Mouse (Mus musculus): ENCODE measurements around the gene Gm10024. TPM values are rescaled to one million over a fixed set of nuclear protein-coding genes. Genes with fewer than 3 reads are reported as not detected.
"Not testable (repeated sequence)": the region's sequence is repeated elsewhere in the genome, so short reads cannot be mapped to it uniquely, and the experiment has no call there.

Gene Gm10024
- polyA plus RNA-seq, 1 experiment from 2014 or later, result not detected

DNA sequence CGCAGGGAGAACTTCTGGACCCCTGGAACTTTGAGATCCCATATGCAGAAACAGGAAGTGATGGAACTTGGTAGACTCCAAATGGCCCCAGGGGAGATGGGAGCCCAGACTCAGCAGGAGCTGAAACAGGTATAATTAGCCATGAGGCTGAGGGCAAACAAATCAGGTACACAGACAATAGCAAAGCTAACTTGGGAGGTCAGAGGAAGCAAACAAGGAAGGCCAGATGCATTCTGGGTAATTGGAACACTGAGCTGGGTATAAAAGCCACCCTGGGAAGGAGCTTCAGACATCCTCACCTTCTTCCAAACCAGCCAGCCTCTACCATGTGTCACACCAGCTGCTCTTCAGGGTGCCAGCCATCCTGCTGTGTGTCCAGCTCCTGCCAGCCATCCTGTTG is 9.0 kb downstream of the Gm10024 start, which contains the start of gene Krtap12-1:
Krtap12-1 (plus strand) TSS at position 301 of the 400 bp plus-strand sequence.
- ATAC-seq; H3K27me3 ChIP-seq (replicated peaks; ENCODE audit: control insufficient read depth, insufficient read depth, low read length); H3K9ac ChIP-seq (ENCODE audit: low read depth, low read length); H3K4me3 ChIP-seq (ENCODE audit: low read length); H3K4me1 ChIP-seq (ENCODE audit: control insufficient read depth, insufficient read depth, low read depth, low read length); H3K27ac ChIP-seq (ENCODE audit: low read depth, low read length); H3K36me3 ChIP-seq (ENCODE audit: control insufficient read depth, insufficient read depth, low read length); H3K9me3 ChIP-seq (ENCODE audit: control insufficient read depth, low read length); H3K4me2 ChIP-seq (ENCODE audit: low read length): not testable (repeated sequence)
- 100% methylated on average over 1 of the region's 1 CpGs for WGBS

DNA sequence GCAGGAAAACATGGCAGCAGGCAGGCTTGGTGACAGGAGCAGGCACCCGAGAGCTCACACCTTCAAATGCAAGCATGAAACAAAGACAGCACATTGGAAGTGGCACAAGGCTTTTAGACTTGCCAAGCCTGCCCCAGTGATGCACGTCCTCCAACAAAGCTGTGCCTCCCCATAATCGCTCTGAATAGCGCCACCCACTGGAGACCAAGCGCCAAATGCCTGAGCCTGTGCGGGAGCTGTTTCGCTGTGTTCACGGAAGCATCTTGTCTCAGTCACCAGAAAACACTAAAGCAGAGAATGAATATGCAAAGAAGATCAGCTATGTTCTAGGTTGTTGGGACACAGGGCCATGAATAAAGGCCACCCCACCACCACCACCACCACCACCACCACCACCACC is 13.6 kb downstream of the Gm10024 start:
- no peaks in the 10 kb centered on the region; the same call in 1 of the 2 replicates for H3K27me3 ChIP-seq (replicated peaks; ENCODE audit: control insufficient read depth, insufficient read depth, low read length)
- H3K4me3 ChIP-seq (ENCODE audit: low read length), result no peak overlapping the region
- no peaks in the 10 kb centered on the region for H3K36me3 ChIP-seq (ENCODE audit: control insufficient read depth, insufficient read depth, low read length)
- no peak overlapping the region for H3K4me2 ChIP-seq (ENCODE audit: low read length)
- H3K9ac ChIP-seq (ENCODE audit: low read depth, low read length), result no peak overlapping the region
- H3K9me3 ChIP-seq (ENCODE audit: control insufficient read depth, low read length), result no peaks in the 10 kb centered on the region
- no peak for ATAC-seq
- H3K27ac ChIP-seq (ENCODE audit: low read depth, low read length), result no peak overlapping the region
- no peaks in the 10 kb centered on the region for H3K4me1 ChIP-seq (ENCODE audit: control insufficient read depth, insufficient read depth, low read depth, low read length)
- 77% methylated on average over 8 of the region's 8 CpGs for WGBS

DNA sequence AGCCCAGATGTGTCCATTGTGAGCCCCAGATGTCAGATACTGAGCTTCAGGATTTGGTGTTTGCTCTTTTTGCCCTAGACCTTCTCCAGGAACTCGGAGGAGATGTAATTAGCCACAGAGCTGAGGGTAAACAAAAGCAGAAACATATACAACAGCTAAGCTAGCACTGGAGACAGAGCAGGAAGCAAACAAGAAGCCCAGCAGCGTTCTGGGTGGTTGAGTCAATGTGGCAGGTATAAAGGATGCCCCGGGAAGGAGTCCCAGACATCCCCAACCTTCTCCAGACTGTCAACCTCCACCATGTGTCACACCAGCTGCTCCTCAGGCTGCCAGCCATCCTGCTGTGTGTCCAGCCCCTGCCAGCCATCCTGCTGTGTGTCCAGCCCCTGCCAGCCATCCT is 14.9 kb downstream of the Gm10024 start, which contains the start of gene Gm10100:
Gm10100 (plus strand) TSS at position 301 of the 400 bp plus-strand sequence.
- WGBS, result 52% methylated on average over 3 of the region's 3 CpGs
- Histone ChIP-seq H3K4me2 (ENCODE audit: low read length) (no peak within 1 kb of the TSS), H3K27me3 (replicated peaks; ENCODE audit: control insufficient read depth, insufficient read depth, low read length) (no peaks in the 10 kb centered on the region; the same call in 1 of the 2 replicates), H3K9me3 (ENCODE audit: control insufficient read depth, low read length) (no peaks in the 10 kb centered on the region), H3K9ac (ENCODE audit: low read depth, low read length) (no peak within 1 kb of the TSS), H3K36me3 (ENCODE audit: control insufficient read depth, insufficient read depth, low read length) (no peaks in the 10 kb centered on the region), H3K27ac (ENCODE audit: low read depth, low read length) (no peak within 1 kb of the TSS), H3K4me3 (ENCODE audit: low read length) (no peak within 1 kb of the TSS), H3K4me1 (ENCODE audit: control insufficient read depth, insufficient read depth, low read depth, low read length) (no peaks in the 10 kb centered on the region)
- ATAC-seq, result no peak

DNA sequence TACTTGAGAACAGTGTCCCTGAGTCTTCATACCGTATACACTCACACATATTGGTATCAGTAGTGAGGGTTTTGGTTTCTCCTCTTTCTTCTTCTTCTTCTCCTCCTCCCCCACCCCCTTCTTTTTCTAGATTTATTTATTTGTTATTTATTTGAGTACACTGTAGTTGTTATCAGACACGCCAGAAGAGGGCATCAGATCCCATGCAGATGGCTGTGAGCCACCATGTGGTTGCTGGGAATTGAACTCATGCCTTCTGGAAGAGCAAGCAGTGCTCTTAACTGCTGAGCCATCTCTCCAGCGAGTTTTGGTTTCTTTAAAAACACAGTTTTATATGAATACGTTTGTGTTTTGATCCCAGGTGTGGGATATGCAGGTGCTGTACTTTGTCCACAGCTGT is 17.0 kb downstream of the Gm10024 start:
- no peak overlapping the region for H3K27ac ChIP-seq (ENCODE audit: low read depth, low read length)
- no peak overlapping the region for H3K9ac ChIP-seq (ENCODE audit: low read depth, low read length)
- H3K4me2 ChIP-seq (ENCODE audit: low read length), result no peak overlapping the region
- no peak for ATAC-seq
- H3K27me3 ChIP-seq (replicated peaks; ENCODE audit: control insufficient read depth, insufficient read depth, low read length), result no peaks in the 10 kb centered on the region; the same call in 1 of the 2 replicates
- no peak overlapping the region for H3K4me3 ChIP-seq (ENCODE audit: low read length)
- no peaks in the 10 kb centered on the region for H3K36me3 ChIP-seq (ENCODE audit: control insufficient read depth, insufficient read depth, low read length)
- H3K9me3 ChIP-seq (ENCODE audit: control insufficient read depth, low read length), result no peaks in the 10 kb centered on the region
- no peaks in the 10 kb centered on the region for H3K4me1 ChIP-seq (ENCODE audit: control insufficient read depth, insufficient read depth, low read depth, low read length)
- WGBS, result 62% methylated on average over 4 of the region's 4 CpGs

DNA sequence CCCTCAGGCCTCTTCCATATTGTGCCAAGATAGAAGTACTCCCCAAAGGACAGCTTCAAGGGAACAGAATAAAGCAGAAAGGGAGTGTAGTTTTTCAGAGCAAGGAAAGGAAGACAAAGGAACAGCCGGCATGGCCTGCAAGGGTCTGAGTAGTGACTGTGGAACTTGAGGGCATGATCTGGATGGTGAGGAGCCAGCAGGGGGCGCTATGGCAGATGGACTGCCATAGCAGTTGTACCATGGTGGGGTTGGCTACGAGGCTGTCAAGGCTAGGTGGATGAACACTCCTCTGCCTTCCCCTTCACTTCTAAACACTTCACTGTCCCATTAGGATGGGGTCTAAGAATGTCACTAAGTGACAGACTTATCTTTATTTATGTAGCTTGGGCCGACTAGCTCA is 18.0 kb downstream of the Gm10024 start:
- ATAC-seq, result no peak

DNA sequence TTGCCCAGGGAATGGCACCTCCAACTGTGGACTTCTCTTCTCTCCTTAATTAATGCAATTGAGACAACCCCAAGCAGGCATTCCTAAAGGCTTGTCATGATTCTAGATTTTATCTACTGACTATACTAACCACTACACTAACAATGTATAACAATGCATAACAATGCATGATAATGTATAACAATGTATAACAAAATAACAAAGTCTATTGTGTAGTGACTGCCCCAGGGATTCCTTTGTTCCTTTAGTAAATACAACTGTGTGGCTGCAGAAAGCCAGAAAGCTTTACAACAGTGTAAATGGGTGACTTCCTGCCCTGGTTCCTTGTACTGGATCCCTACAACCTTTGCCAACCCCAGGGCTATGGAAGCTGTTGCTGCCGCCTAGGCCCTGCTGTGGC is 24.7 kb downstream of the Gm10024 start:
- Histone ChIP-seq H3K9ac (ENCODE audit: low read depth, low read length) (no peak overlapping the region), H3K27me3 (replicated peaks; ENCODE audit: control insufficient read depth, insufficient read depth, low read length) (no peaks in the 10 kb centered on the region), H3K4me3 (ENCODE audit: low read length) (no peak overlapping the region), H3K9me3 (ENCODE audit: control insufficient read depth, low read length) (no peaks in the 10 kb centered on the region), H3K36me3 (ENCODE audit: control insufficient read depth, insufficient read depth, low read length) (no peaks in the 10 kb centered on the region), H3K4me1 (ENCODE audit: control insufficient read depth, insufficient read depth, low read depth, low read length) (no peaks in the 10 kb centered on the region), H3K27ac (ENCODE audit: low read depth, low read length) (no peak overlapping the region), H3K4me2 (ENCODE audit: low read length) (no peak overlapping the region)
- no peak for ATAC-seq
- WGBS, result 96% methylated on average over 1 of the region's 1 CpGs

More for the DNA sequence above, 18.0 kb downstream of the Gm10024 start:
- H3K9ac ChIP-seq (ENCODE audit: low read depth, low read length), result no peak overlapping the region
- H3K4me1 ChIP-seq (ENCODE audit: control insufficient read depth, insufficient read depth, low read depth, low read length), result no peaks in the 10 kb centered on the region
- no peak overlapping the region for H3K27ac ChIP-seq (ENCODE audit: low read depth, low read length)
- H3K36me3 ChIP-seq (ENCODE audit: control insufficient read depth, insufficient read depth, low read length), result no peaks in the 10 kb centered on the region
- H3K9me3 ChIP-seq (ENCODE audit: control insufficient read depth, low read length), result no peaks in the 10 kb centered on the region
- WGBS, result 44% methylated on average over 4 of the region's 4 CpGs
- H3K4me2 ChIP-seq (ENCODE audit: low read length), result no peak overlapping the region
- H3K27me3 ChIP-seq (replicated peaks; ENCODE audit: control insufficient read depth, insufficient read depth, low read length), result no peaks in the 10 kb centered on the region; the same call in 1 of the 2 replicates
- H3K4me3 ChIP-seq (ENCODE audit: low read length), result no peak overlapping the region

DNA sequence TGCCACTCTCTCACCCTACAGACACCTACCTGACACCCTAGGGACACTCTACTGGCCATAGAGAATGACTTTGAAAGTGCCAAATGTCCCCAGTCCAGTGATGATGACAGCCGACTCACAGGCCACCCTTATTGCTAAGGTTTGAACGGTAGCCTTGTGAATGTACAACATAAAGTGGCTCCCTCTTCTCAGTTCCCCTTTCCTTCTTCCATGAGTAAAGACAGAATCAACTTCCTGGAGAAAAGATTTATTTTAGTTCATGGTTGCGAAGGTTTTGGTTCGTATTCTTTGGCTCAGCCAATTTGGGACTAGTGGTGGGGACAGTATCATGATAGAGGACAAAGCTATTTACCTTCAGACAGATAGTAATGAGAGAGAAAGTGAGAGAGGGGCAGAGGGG is 27.7 kb downstream of the Gm10024 start:
- Histone ChIP-seq H3K4me1 (ENCODE audit: control insufficient read depth, insufficient read depth, low read depth, low read length) (no peaks in the 10 kb centered on the region), H3K27me3 (replicated peaks; ENCODE audit: control insufficient read depth, insufficient read depth, low read length) (no peaks in the 10 kb centered on the region), H3K9ac (ENCODE audit: low read depth, low read length) (no peak overlapping the region), H3K36me3 (ENCODE audit: control insufficient read depth, insufficient read depth, low read length) (no peaks in the 10 kb centered on the region), H3K27ac (ENCODE audit: low read depth, low read length) (no peak overlapping the region), H3K9me3 (ENCODE audit: control insufficient read depth, low read length) (no peaks in the 10 kb centered on the region), H3K4me3 (ENCODE audit: low read length) (no peak overlapping the region), H3K4me2 (ENCODE audit: low read length) (no peak overlapping the region)
- WGBS, result 89% methylated on average over 4 of the region's 4 CpGs
- no peak for ATAC-seq

DNA sequence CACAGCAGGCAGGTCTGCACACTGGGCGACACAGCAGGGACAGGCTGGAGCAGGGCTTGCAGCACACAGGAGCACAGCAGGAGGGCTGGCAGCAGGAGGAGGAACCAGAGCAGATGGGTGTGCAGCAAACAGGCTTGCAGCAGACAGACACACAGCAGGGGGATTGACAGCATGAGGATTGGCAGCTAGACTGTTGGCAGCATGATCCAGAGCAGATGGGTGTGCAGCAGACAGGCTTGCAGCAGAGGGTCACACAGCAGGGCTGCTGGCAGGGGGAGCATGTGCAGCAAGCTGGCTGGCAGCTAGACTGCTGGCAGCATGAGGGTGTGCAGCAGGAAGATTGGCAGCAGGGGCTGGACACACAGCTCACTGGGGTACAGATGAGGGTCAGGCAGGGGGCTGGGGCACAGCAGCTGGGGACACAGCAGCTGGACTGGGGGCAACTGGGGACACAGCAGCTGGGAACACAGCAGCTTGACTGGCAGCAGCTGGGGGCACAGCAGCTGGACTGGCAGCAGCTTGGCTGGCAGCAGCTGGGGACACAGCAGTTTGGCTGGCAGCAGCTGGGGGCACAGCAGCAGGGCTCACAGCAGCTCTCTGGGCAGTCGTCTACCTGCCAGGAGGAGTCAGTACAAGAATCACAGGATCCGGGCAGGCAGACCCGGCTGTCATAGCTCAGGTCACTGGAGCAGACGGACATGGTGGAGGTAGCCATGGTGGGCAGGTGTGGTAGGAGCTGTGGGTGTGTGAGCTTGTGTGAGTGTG is 30.8 kb downstream of the Gm10024 start, which contains the start of gene Gm18596:
Gm18596 (minus strand) TSS at position 715 of the 765 bp plus-strand sequence.
- not testable (repeated sequence) for H3K36me3 ChIP-seq (ENCODE audit: control insufficient read depth, insufficient read depth, low read length); H3K27me3 ChIP-seq (replicated peaks; ENCODE audit: control insufficient read depth, insufficient read depth, low read length); H3K4me1 ChIP-seq (ENCODE audit: control insufficient read depth, insufficient read depth, low read depth, low read length); H3K4me2 ChIP-seq (ENCODE audit: low read length); H3K9ac ChIP-seq (ENCODE audit: low read depth, low read length); H3K9me3 ChIP-seq (ENCODE audit: control insufficient read depth, low read length); ATAC-seq; H3K27ac ChIP-seq (ENCODE audit: low read depth, low read length); H3K4me3 ChIP-seq (ENCODE audit: low read length)
- WGBS, result 49% methylated on average over 5 of the region's 5 CpGs

DNA sequence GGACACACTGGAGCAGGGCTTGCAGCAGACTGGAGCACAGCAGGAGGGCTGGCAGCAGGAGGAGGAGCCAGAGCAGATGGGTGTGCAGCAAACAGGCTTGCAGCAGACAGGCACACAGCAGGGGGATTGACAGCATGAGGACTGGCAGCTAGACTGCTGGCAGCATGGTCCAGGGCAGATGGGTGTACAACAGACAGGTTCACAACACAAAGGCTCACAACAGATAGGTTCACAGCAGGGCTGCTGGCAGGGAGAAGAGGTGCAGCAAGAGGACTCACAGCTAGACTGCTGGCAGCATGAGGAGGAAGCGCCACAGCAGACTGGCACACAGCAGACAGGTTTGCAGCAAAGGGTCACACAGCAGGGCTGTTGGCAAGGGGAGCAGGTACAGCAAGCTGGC is 39.4 kb downstream of the Gm10024 start:
- H3K4me3 ChIP-seq (ENCODE audit: low read length); H3K9me3 ChIP-seq (ENCODE audit: control insufficient read depth, low read length); H3K4me1 ChIP-seq (ENCODE audit: control insufficient read depth, insufficient read depth, low read depth, low read length); H3K27ac ChIP-seq (ENCODE audit: low read depth, low read length); H3K36me3 ChIP-seq (ENCODE audit: control insufficient read depth, insufficient read depth, low read length); H3K27me3 ChIP-seq (replicated peaks; ENCODE audit: control insufficient read depth, insufficient read depth, low read length); H3K9ac ChIP-seq (ENCODE audit: low read depth, low read length); H3K4me2 ChIP-seq (ENCODE audit: low read length); ATAC-seq: not testable (repeated sequence)
- 53% methylated on average over 1 of the region's 1 CpGs for WGBS

Measured in hindbrain, embryonic 16.5 days (tissue).